Mouse (Mus musculus) ES-Bruce4 (cell line): ENCODE data around the gene Pglyrp1.

Experiments
- CTCF ChIP-seq: IDR thresholded peaks from one replicate; pipeline ENCODE4 v1.8.1; 2011; ENCODE audit warnings: low read depth, low read length
- EP300 ChIP-seq: IDR thresholded peaks from 2 replicates; pipeline ENCODE4 v1.6.1; 2011; ENCODE audit warnings: low read depth, low read length; ENCODE audit not compliant: insufficient read depth
- POLR2A ChIP-seq: IDR thresholded peaks from one replicate; pipeline ENCODE4 v1.8.1; 2011; ENCODE audit warnings: low read length; ENCODE audit not compliant: insufficient read depth

DNA sequence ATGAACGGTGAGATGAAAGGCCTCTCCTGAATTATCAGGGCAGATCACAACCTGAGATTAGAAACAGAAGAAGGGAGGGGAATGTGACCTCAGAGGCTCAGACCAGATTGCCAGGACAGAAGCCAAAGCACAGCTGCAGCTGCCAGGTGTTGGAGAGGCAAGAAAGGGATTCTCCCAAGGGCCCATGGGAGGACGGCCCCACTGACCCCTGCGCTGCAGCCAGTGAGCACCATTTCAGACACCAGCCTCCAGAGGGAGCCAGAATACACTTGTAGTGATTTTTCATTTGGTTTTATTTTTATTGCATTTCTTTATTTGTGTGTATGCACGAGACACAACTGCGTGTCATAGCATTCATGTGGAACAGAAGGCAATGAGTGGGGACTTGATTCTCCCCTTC is 25.4 kb downstream of the Pglyrp1 start:
- TF ChIP-seq EP300 (no peak), CTCF (peak; percentile 54), POLR2A (no peak)
